In genomic region chr8:105636963-105637510, GRCm38 (mm10) we compare ENCODE assay signal across 8 mouse cellular contexts. TPM values are rescaled to one million over a fixed set of nuclear protein-coding genes. Genes with fewer than 3 reads are reported as not detected.
DNase-seq lines count a peak whose midpoint lies in the region; ATAC-seq and TF ChIP-seq lines count a peak whose summit lies in the region.

TSS of gene Agrp (minus strand) at chr8:105637393.

- ATAC-seq in forebrain, embryonic 13.5 days, result peak; percentile 52
- ATAC-seq in intestine, embryonic 16.5 days, result peak; percentile 37
- ATAC-seq in neural tube, embryonic 15.5 days (ENCODE audit: low FRiP score), result peak; percentile 56

- peaks cover 6% of the 10 kb centered on the region; the same call in 1 of the 2 replicates for H3K4me1 ChIP-seq in brown adipose tissue, adult 24 weeks (ENCODE audit: control insufficient read depth, insufficient read depth, insufficient read length, low read length)
- H3K4me1 ChIP-seq in forebrain, embryonic 13.5 days, result peaks cover 44% of the 10 kb centered on the region
- peaks cover 14% of the 10 kb centered on the region for H3K4me1 ChIP-seq in intestine, embryonic 16.5 days (ENCODE audit: control insufficient read depth, insufficient read depth, low read length)
- peaks cover 19% of the 10 kb centered on the region for H3K4me1 ChIP-seq in lung, adult 2 months (ENCODE audit: control insufficient read depth, insufficient read depth, low read length)
- H3K4me1 ChIP-seq in neural tube, embryonic 15.5 days, result peaks cover 39% of the 10 kb centered on the region

- H3K4me2 ChIP-seq in forebrain, embryonic 13.5 days, result peak within 1 kb of the TSS; percentile 89
- H3K4me2 ChIP-seq in intestine, embryonic 16.5 days (ENCODE audit: low read depth, low read length), result peak within 1 kb of the TSS; percentile 76
- peak within 1 kb of the TSS; percentile 87 for H3K4me2 ChIP-seq in neural tube, embryonic 15.5 days

- DNase-seq in spleen, postnatal 10 days (ENCODE audit: low spot score in 2 of 2), result peak; percentile 71 to 79
- DNase-seq in spleen, postnatal 4 days (ENCODE audit: low spot score in 2 of 2), result no peak
- peak; percentile 71 for DNase-seq in lung, adult 2 months
- DNase-seq in natural killer cell, adult 2 months (ENCODE audit: low spot score in 2 of 2), result no peak

- H3K4me3 ChIP-seq in brown adipose tissue, adult 24 weeks (ENCODE audit: insufficient read depth, low read depth, low read length), result peak within 1 kb of the TSS; percentile 99
- H3K4me3 ChIP-seq in forebrain, embryonic 13.5 days, result peak within 1 kb of the TSS; percentile 90
- peak within 1 kb of the TSS; percentile 83 for H3K4me3 ChIP-seq in intestine, embryonic 16.5 days (ENCODE audit: low read length)
- H3K4me3 ChIP-seq in lung, adult 2 months (replicated peaks; ENCODE audit: extremely low read depth, low read depth, low read length), result peak within 1 kb of the TSS; percentile 97
- H3K4me3 ChIP-seq in neural tube, embryonic 15.5 days (replicated peaks), result peak within 1 kb of the TSS; percentile 71

- TF ChIP-seq CTCF in lung, adult 2 months (IDR thresholded peaks at IDR 0.05; ENCODE audit: insufficient read depth, low read length), result no peak

- H3K27ac ChIP-seq in brown adipose tissue, adult 24 weeks (replicated peaks; ENCODE audit: low read depth, low read length), result peak within 1 kb of the TSS; percentile 94
- peak within 1 kb of the TSS; percentile 100 for H3K27ac ChIP-seq in forebrain, embryonic 13.5 days
- H3K27ac ChIP-seq in intestine, embryonic 16.5 days (ENCODE audit: low read length), result peak within 1 kb of the TSS; percentile 100
- peak within 1 kb of the TSS; percentile 99 for H3K27ac ChIP-seq in neural tube, embryonic 15.5 days (replicated peaks)

- peak; percentile 10; the same call in 1 of the 2 replicates for TF ChIP-seq POLR2A in lung, adult 2 months (IDR thresholded peaks at IDR 0.05; ENCODE audit: borderline replicate concordance, extremely low read depth, low read depth, low read length)

- no peaks in the 10 kb centered on the region for H3K36me3 ChIP-seq in forebrain, embryonic 13.5 days (ENCODE audit: poor library complexity, severe bottlenecking)
- H3K36me3 ChIP-seq in intestine, embryonic 16.5 days (ENCODE audit: control insufficient read depth, insufficient read depth, low read length), result no peaks in the 10 kb centered on the region
- 0 out of 2 replicates have a peak, but pooled peaks cover 3% of the 10 kb centered on the region for H3K36me3 ChIP-seq in neural tube, embryonic 15.5 days

- WGBS in forebrain, embryonic 13.5 days, result under 1% methylated on average over 62 of the region's 63 CpGs
- WGBS in intestine, embryonic 16.5 days, result under 1% methylated on average over 63 of the region's 63 CpGs
- WGBS in lung, adult 2 months, result under 1% methylated on average over 62 of the region's 63 CpGs
- WGBS in neural tube, embryonic 15.5 days, result under 1% methylated on average over 58 of the region's 63 CpGs

- no peaks in the 10 kb centered on the region for H3K27me3 ChIP-seq in forebrain, embryonic 13.5 days
- no peaks in the 10 kb centered on the region for H3K27me3 ChIP-seq in intestine, embryonic 16.5 days (replicated peaks; ENCODE audit: control insufficient read depth, insufficient read depth, low read length)
- no peaks in the 10 kb centered on the region for H3K27me3 ChIP-seq in neural tube, embryonic 15.5 days (replicated peaks)

- H3K9ac ChIP-seq in forebrain, embryonic 13.5 days, result peak within 1 kb of the TSS; percentile 99
- peak within 1 kb of the TSS; percentile 96 for H3K9ac ChIP-seq in intestine, embryonic 16.5 days (ENCODE audit: low read depth, low read length)
- peak within 1 kb of the TSS; percentile 98 for H3K9ac ChIP-seq in neural tube, embryonic 15.5 days (replicated peaks)

- H3K9me3 ChIP-seq in forebrain, embryonic 13.5 days (replicated peaks), result no peaks in the 10 kb centered on the region
- H3K9me3 ChIP-seq in intestine, embryonic 16.5 days (ENCODE audit: control insufficient read depth, low read length), result no peaks in the 10 kb centered on the region
- no peaks in the 10 kb centered on the region for H3K9me3 ChIP-seq in neural tube, embryonic 15.5 days (replicated peaks)

RNA-seq across cellular contexts. Expression of gene Agrp, which starts in this region (rescaled TPM):
- polyA plus RNA-seq in brown adipose tissue, adult 24 weeks (2012; ENCODE audit: insufficient read depth, insufficient read length, missing spikeins), result not detected in 2 replicates
- 0.62 and 0.88 TPM in 2 replicates for polyA plus RNA-seq in forebrain, embryonic 13.5 days (2015; fragmentation: Nextera tagmentation; extraction: Ambion mirVana)
- polyA plus RNA-seq in intestine, embryonic 16.5 days (2015; fragmentation: Nextera tagmentation; extraction: Ambion mirVana), result 0.66 and 0.92 TPM in 2 replicates
- polyA plus RNA-seq in lung, adult 2 months (2012; rRNA removed), result 1.7 TPM in 2 replicates
- polyA plus RNA-seq in neural tube, embryonic 15.5 days (2015; fragmentation: Nextera tagmentation; extraction: Ambion mirVana), result 1.2 and 1.9 TPM in 2 replicates

Comparison
In these comparisons a context has a peak if more than half of its experiments do, and no peak if none do; other contexts are left out.
1. DNase-seq: peak in spleen, postnatal 10 days (2 of 2) and lung, adult 2 months (single experiment); none in spleen, postnatal 4 days (0 of 2) and natural killer cell, adult 2 months (0 of 2).
2. Peak in ATAC-seq, H3K4me3 ChIP-seq, H3K27ac ChIP-seq, H3K9ac ChIP-seq and H3K4me2 ChIP-seq in forebrain, embryonic 13.5 days; RNA of the gene not detected or under 1 TPM.
3. Peak in ATAC-seq, H3K4me3 ChIP-seq, H3K27ac ChIP-seq, H3K9ac ChIP-seq and H3K4me2 ChIP-seq in intestine, embryonic 16.5 days; RNA of the gene not detected or under 1 TPM.
4. Peak in every context shown above with its lines, with median percentiles within 50 percentile points of each other: H3K27ac ChIP-seq, H3K4me3 ChIP-seq, ATAC-seq, H3K4me2 ChIP-seq and H3K9ac ChIP-seq.